In genomic region chr4:139208236-139209129, GRCm38 (mm10) we compare ENCODE assay signal across 8 mouse cellular contexts. TPM values are rescaled to one million over a fixed set of nuclear protein-coding genes. Genes with fewer than 3 reads are reported as not detected.
DNase-seq lines count a peak whose midpoint lies in the region; ATAC-seq lines count a peak whose summit lies in the region.

No protein-coding gene starts in this region.

- H3K4me2 ChIP-seq in embryonic facial prominence, embryonic 13.5 days, result no peak overlapping the region; the same call in 1 of the 2 replicates

- peaks cover 6% of the 10 kb centered on the region; the same call in 1 of the 2 replicates for H3K36me3 ChIP-seq in embryonic facial prominence, embryonic 13.5 days

- no peaks in the 10 kb centered on the region for H3K9me3 ChIP-seq in embryonic facial prominence, embryonic 13.5 days

- H3K27me3 ChIP-seq in embryonic facial prominence, embryonic 13.5 days, result no peaks in the 10 kb centered on the region

- 34% methylated on average over 9 of the region's 9 CpGs for WGBS in embryonic facial prominence, embryonic 13.5 days

- H3K4me3 ChIP-seq in embryonic facial prominence, embryonic 13.5 days, result no peak overlapping the region

- H3K27ac ChIP-seq in embryonic facial prominence, embryonic 13.5 days, result peak overlapping the region; percentile 70

- DNase-seq in heart, adult 18-20 months, result peak; percentile 57 to 74
- DNase-seq in heart, adult 8-10 months (ENCODE audit: low spot score), result no peak
- peak; percentile 57 to 63 for DNase-seq in B cell, adult 2 months
- peak; percentile 39 for DNase-seq in lung, postnatal 10 days
- DNase-seq in thymus, postnatal 0 days (ENCODE audit: low spot score), result no peak
- no peak for DNase-seq in left cerebral cortex, adult 18-20 months (ENCODE audit: low spot score in 2 of 2)
- no peak for DNase-seq in layer of hippocampus, postnatal 36 days

- H3K9ac ChIP-seq in embryonic facial prominence, embryonic 13.5 days, result peak overlapping the region; percentile 33; the same call in 1 of the 2 replicates

- no peak for ATAC-seq in embryonic facial prominence, embryonic 13.5 days (ENCODE audit: insufficient number of reproducible peaks, insufficient read depth, low FRiP score, low TSS enrichment, low read depth)

- H3K4me1 ChIP-seq in embryonic facial prominence, embryonic 13.5 days, result peaks cover 87% of the 10 kb centered on the region

RNA-seq across cellular contexts. Expression of gene Capzb, which starts 15.8 kb away (rescaled TPM):
- 100 to 1,000 TPM; 356 to 380 TPM for total RNA-seq in heart, adult 18-20 months (2021)
- 100 to 1,000 TPM; 354 to 406 (median 379) TPM for total RNA-seq in heart, adult 8-10 months (2022)
- polyA plus RNA-seq in embryonic facial prominence, embryonic 13.5 days (2015; fragmentation: Nextera tagmentation; extraction: Ambion mirVana), result 396 and 424 TPM in 2 replicates
- polyA plus RNA-seq in thymus, postnatal 0 days (2015; fragmentation: Nextera tagmentation; extraction: Ambion mirVana), result 415 and 425 TPM in 2 replicates
- 100 to 1,000 TPM; 302 to 316 TPM for total RNA-seq in left cerebral cortex, adult 18-20 months (2021)
- total RNA-seq in layer of hippocampus, postnatal 36 days (2021), result 100 to 1,000 TPM; 417 to 423 TPM

Comparison
In these comparisons a context has a peak if more than half of its experiments do, and no peak if none do; other contexts are left out.
1. DNase-seq: peak in heart, adult 18-20 months (2 of 2), B cell, adult 2 months (2 of 2) and lung, postnatal 10 days (single experiment); none in heart, adult 8-10 months (single experiment), thymus, postnatal 0 days (single experiment), left cerebral cortex, adult 18-20 months (0 of 2) and layer of hippocampus, postnatal 36 days (0 of 2).